In the genomic region with DNA sequence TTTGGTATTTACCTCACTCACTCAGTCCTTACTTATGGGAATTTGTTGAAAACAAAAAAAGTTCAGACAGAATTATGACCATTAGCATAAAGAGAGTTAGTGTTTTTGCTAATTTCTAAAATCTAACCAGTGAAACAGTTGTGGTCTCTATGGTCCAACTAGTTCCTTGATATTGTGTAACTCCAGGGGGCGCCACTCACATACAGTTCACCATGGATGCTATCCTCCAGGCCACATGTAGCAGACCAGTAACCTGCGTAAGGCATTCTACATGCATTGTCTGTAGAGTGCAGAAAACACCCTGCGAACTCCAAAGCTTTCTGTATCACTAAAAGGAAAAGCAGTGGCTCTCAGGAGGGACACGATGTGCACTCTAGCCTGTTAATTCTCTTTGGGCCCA, we compare ENCODE assay signal across 10 mouse cellular contexts.
A peak's percentile ranks its signal among the peaks of the same experiment; 100 is the strongest.
DNase-seq lines count a peak whose midpoint lies in the region; ATAC-seq and TF ChIP-seq lines count a peak whose summit lies in the region.
"Had no signal": no experiment of that assay in that cellular context is flagged by ENCODE, and none has a peak within 500 bp of the region (broad histone marks: within the 10 kb centered on the region; RNA-seq: fewer than 3 reads in every experiment).

No protein-coding gene starts in this region.

- no peaks in the 10 kb centered on the region for H3K36me3 ChIP-seq in forebrain, postnatal 0 days (ENCODE audit: insufficient read depth)
- H3K36me3 ChIP-seq in kidney, embryonic 14.5 days (ENCODE audit: control insufficient read depth, insufficient read depth, low read length) = no peaks in the 10 kb centered on the region
- H3K36me3 ChIP-seq in liver, embryonic 16.5 days (ENCODE audit: control insufficient read depth, insufficient read depth) = no peaks in the 10 kb centered on the region
- H3K36me3 ChIP-seq: embryonic facial prominence, embryonic 15.5 days; liver, embryonic 15.5 days had no signal

- no peak overlapping the region for H3K4me3 ChIP-seq in forebrain, postnatal 0 days (ENCODE audit: low read depth, low read length)
- H3K4me3 ChIP-seq in kidney, embryonic 14.5 days (ENCODE audit: low read length) = no peak overlapping the region
- H3K4me3 ChIP-seq in liver, embryonic 16.5 days (ENCODE audit: low read depth, low read length) = no peak overlapping the region
- H3K4me3 ChIP-seq: embryonic facial prominence, embryonic 15.5 days; liver, embryonic 15.5 days had no signal

- H3K4me2 ChIP-seq in forebrain, postnatal 0 days (ENCODE audit: low read depth) = no peak overlapping the region
- no peak overlapping the region for H3K4me2 ChIP-seq in kidney, embryonic 14.5 days (replicated peaks; ENCODE audit: low read depth, low read length)
- H3K4me2 ChIP-seq in liver, embryonic 16.5 days (ENCODE audit: low read depth, low read length) = no peak overlapping the region
- H3K4me2 ChIP-seq: embryonic facial prominence, embryonic 15.5 days; liver, embryonic 15.5 days had no signal

- no peak; the same call in 1 of the 2 replicates for ATAC-seq in forebrain, postnatal 0 days
- peak; percentile 80 for ATAC-seq in kidney, embryonic 14.5 days (ENCODE audit: low FRiP score, low TSS enrichment)
- ATAC-seq in liver, embryonic 16.5 days (ENCODE audit: low read depth) = 0 out of 2 replicates have a peak, but pooled peaks have one; percentile 53

- H3K4me1 ChIP-seq in forebrain, postnatal 0 days (ENCODE audit: insufficient read depth) = no peaks in the 10 kb centered on the region
- no peaks in the 10 kb centered on the region for H3K4me1 ChIP-seq in kidney, embryonic 14.5 days (ENCODE audit: control insufficient read depth, insufficient read depth, low read length)
- H3K4me1 ChIP-seq in liver, embryonic 16.5 days (ENCODE audit: control insufficient read depth, low read depth, low read length) = no peaks in the 10 kb centered on the region
- H3K4me1 ChIP-seq: embryonic facial prominence, embryonic 15.5 days; liver, embryonic 15.5 days had no signal

- peak; percentile 63 for TF ChIP-seq CTCF in forebrain, postnatal 0 days (IDR thresholded peaks at IDR 0.05; ENCODE audit: low read depth)

- no peaks in the 10 kb centered on the region for H3K27me3 ChIP-seq in forebrain, postnatal 0 days (ENCODE audit: insufficient read depth, low read length)
- H3K27me3 ChIP-seq in kidney, embryonic 14.5 days (ENCODE audit: control insufficient read depth, insufficient read depth, low read length) = no peaks in the 10 kb centered on the region
- no peaks in the 10 kb centered on the region for H3K27me3 ChIP-seq in liver, embryonic 16.5 days (ENCODE audit: control insufficient read depth, insufficient read depth, low read depth, low read length)
- H3K27me3 ChIP-seq: embryonic facial prominence, embryonic 15.5 days; liver, embryonic 15.5 days had no signal

- H3K9me3 ChIP-seq in forebrain, postnatal 0 days (ENCODE audit: low read length) = no peaks in the 10 kb centered on the region
- no peaks in the 10 kb centered on the region for H3K9me3 ChIP-seq in kidney, embryonic 14.5 days (ENCODE audit: control insufficient read depth, low read length)
- H3K9me3 ChIP-seq in liver, embryonic 16.5 days (replicated peaks; ENCODE audit: control insufficient read depth, low read length) = no peaks in the 10 kb centered on the region
- H3K9me3 ChIP-seq: embryonic facial prominence, embryonic 15.5 days; liver, embryonic 15.5 days had no signal

- DNase-seq in urinary bladder, adult 18-20 months (ENCODE audit: low spot score in 2 of 2) = peak; percentile 25 to 28
- DNase-seq in urinary bladder, postnatal 10 days (ENCODE audit: low spot score) = no peak
- peak; percentile 49 for DNase-seq in cerebellum, adult 11 months
- peak; percentile 39 for DNase-seq in forebrain, postnatal 0 days
- peak; percentile 64 for DNase-seq in retina, postnatal 1 day
- no peak for DNase-seq in spleen, adult 18-20 months

- 45% methylated on average over 4 of the region's 4 CpGs for WGBS in forebrain, postnatal 0 days
- WGBS in kidney, embryonic 14.5 days = 42% methylated on average over 4 of the region's 4 CpGs
- WGBS in liver, embryonic 16.5 days (ENCODE audit: insufficient replicate concordance) = 37% methylated on average over 4 of the region's 4 CpGs

- no peak overlapping the region for H3K27ac ChIP-seq in forebrain, postnatal 0 days (ENCODE audit: low read depth, low read length)
- H3K27ac ChIP-seq in kidney, embryonic 14.5 days (ENCODE audit: low read depth, low read length) = peak overlapping the region; percentile 20; the same call in 1 of the 2 replicates
- no peak overlapping the region for H3K27ac ChIP-seq in liver, embryonic 16.5 days (ENCODE audit: low read length)
- H3K27ac ChIP-seq: embryonic facial prominence, embryonic 15.5 days; liver, embryonic 15.5 days had no signal

- H3K9ac ChIP-seq in forebrain, postnatal 0 days = no peak overlapping the region
- H3K9ac ChIP-seq in kidney, embryonic 14.5 days (ENCODE audit: low read depth, low read length) = no peak overlapping the region
- no peak overlapping the region for H3K9ac ChIP-seq in liver, embryonic 16.5 days (ENCODE audit: low read depth, low read length)
- H3K9ac ChIP-seq: embryonic facial prominence, embryonic 15.5 days; liver, embryonic 15.5 days had no signal

Comparison
In these comparisons a context has a peak if more than half of its experiments do, and no peak if none do; other contexts are left out.
1. DNase-seq: peak in urinary bladder, adult 18-20 months (2 of 2), cerebellum, adult 11 months (single experiment), forebrain, postnatal 0 days (single experiment) and retina, postnatal 1 day (single experiment); none in urinary bladder, postnatal 10 days (single experiment) and spleen, adult 18-20 months (0 of 2).